Mouse (Mus musculus) spleen, embryonic (tissue): ENCODE measurements at regions not wholly inside any gene's neighbourhood (a gene's known extent, or its start where the extent isn't known, plus 50 kb on each side); places are given as distances from the start of the nearest gene placed in this dataset.

Source experiments
- CTCF ChIA-PET: fragments of 350-600 bp; sonication (Branson Sonifier 250); formaldehyde crosslinking; loops from one replicate; lab custom pipeline; 2022; lab: Charles Lee

DNA sequence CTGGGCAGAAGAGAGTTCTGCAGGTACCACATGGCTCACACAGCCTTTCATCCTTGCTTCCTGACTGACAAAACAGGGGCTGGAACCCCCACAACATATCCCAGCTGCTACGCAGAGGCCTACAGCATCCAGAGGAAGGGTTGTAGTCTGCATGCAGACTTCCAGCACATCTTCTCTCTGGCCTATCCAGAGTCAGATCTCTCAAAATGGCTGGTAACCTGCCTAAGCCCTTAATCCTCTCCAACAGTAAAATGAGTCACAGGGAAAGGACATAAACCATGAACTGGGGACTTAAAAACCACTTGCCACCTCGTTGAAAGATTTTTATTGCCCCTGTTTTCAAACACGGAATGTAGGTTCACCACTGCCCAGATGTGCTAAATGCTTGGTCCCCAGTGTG lies 183.6 kb upstream of the Spred2 start:
- CTCF ChIA-PET = no interaction called here

GRCm38 (mm10) chr11:19747097-19747972 lies 176.8 kb upstream of the Spred2 start:
- CTCF ChIA-PET = no interaction called here

DNA sequence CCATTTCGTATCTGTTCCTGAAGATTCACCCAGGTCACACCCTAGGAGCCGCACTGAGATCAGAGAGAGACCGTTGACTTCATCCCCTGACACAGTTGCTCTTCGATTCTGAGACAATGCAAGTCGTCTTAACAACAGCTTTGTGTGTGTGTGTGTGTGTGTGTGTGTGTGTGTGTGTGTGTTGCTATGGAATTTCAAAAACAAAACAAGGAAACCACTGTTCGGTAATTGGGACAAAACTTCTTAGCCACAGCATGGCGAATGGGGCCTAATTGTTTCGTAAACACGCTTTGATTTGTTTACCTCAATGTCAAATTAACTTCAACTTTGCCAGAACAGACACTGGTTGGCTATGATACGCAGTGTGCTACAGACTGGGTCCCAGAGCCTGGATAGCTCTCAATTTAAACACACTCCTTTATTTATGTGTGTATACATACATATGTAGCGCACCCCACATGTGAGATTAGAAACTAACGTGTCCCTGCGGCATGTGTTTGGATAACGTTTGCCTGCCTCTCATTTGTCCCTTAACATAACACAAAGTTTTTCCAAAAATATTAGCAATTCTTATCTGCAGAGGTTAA lies 176.1 kb upstream of the Spred2 start:
- CTCF ChIA-PET = no interaction called here

- CTCF ChIA-PET = interaction anchor here (0.6 kb wide), 1 partner anchor 40 kb away, joined by 5 read pairs; no protein-coding TSS in a partner anchor
These were observed 165.3 kb upstream of the Spred2 start for GRCm38 (mm10) chr11:19758892-19759291.

DNA sequence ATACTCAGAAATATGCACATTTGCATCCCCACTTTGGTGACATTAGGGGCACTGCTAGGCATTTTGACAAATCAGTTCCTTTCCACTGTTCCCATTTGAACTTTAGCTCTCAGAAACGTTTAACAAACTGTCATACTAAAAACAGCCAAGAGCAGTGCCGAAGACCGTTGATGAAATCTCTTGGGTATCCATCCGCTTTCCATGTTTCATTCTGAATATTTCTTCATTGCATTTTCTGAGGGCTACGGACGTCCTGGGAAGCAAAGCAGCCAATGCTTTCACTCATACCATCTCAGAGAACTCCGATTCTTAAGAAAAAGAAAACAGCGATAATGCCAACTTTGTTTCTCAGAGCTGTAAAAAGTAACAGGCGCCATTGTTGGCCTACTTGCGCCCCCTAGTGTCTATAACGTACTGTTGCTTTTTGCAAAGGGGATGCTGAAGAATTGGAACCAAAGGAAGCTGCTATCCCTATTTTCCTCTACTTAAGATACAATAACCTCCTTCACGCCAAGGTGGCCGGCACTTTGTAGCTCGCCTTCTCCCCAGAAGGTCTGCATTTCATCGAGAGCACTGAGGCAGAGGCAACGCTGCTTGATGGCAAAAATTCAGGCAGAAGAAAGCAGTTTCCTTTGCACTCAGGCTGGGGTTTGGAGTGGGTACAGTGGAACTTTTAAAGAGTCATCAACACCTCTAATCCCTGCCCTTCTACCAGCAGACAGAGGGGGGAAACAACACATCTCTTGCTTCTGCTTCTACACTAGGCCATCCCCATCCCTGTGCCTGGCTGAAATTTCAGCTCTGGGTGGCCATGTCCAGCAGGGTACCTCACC lies 163.1 kb upstream of the Spred2 start:
- CTCF ChIA-PET = no interaction called here

DNA sequence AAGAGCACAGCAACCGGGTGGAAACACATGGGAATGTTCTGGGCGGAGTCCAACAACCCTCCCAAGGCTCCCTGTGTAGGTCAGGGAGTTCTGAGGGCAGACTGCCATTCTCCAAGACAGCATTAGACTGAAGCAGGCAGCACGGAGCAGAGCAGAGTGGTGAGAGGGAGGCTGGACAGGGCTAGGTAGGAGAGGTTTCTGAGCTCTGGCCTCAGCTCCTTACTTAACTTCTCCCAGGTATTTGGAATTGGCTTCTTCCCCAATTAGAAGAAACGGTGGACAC lies 162.5 kb upstream of the Spred2 start:
- CTCF ChIA-PET = no interaction called here

DNA sequence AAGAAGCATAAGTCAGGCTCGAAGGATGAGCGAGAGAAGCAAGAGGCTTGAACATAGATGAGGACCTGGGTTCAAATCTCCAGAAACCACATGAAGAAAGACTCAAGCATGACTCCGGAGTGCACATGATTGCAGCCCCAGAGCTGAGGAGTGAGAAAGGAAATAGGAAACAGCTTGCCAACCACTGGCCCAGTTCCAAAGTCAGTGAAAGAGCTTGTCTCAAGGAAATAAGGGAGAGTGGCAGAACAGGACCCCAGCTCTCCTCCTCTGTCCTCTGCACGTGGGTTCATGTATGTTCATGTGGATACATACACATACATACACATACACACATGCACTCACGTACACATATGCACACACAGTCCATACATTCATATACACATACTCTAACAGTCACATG lies 156.9 kb upstream of the Spred2 start:
- CTCF ChIA-PET = no interaction called here

GRCm38 (mm10) chr11:19767871-19768270 lies 156.3 kb upstream of the Spred2 start:
- CTCF ChIA-PET = no interaction called here

- CTCF ChIA-PET = interaction anchor here (0.9 kb wide), 1 partner anchor 15 kb away, joined by 14 read pairs; no protein-coding TSS in a partner anchor
These were observed 155.2 kb upstream of the Spred2 start for GRCm38 (mm10) chr11:19768962-19769361.

- CTCF ChIA-PET = interaction anchor here (0.6 kb wide), 1 partner anchor 395 kb away, joined by 4 read pairs; no protein-coding TSS in a partner anchor
These were observed 150.2 kb upstream of the Spred2 start for GRCm38 (mm10) chr11:19774010-19774409.

- CTCF ChIA-PET = no interaction called here
These were observed 148.4 kb upstream of the Spred2 start for GRCm38 (mm10) chr11:19775741-19776140.

- CTCF ChIA-PET = no interaction called here
These were observed 147.5 kb upstream of the Spred2 start for GRCm38 (mm10) chr11:19776473-19777200.

DNA sequence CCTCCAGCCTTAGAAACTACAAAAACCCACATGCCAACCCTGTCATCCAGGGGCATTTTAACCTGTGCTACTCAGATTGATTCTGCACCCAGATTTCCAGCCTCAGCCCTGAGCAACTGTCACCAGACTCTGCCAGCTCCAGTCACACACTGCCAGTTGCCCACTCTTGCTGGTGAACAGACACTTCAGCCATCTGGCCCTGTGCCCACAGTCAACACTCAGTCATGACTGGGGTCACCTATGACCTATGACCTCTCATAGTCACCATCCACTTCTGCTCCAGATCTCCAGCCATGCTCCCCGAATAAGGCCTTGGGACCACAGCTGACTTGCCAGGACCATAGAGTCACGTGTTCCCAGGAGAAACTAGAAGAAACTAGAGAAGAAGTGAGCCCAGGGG lies 146.0 kb upstream of the Spred2 start:
- CTCF ChIA-PET = no interaction called here

- CTCF ChIA-PET = no interaction called here
These were observed 139.1 kb upstream of the Spred2 start for GRCm38 (mm10) chr11:19785110-19785509.

- CTCF ChIA-PET = interaction anchor here (0.7 kb wide), 1 partner anchor 894 kb away, joined by 7 read pairs; no protein-coding TSS in a partner anchor
These were observed 127.1 kb upstream of the Spred2 start for GRCm38 (mm10) chr11:19796950-19797670.

DNA sequence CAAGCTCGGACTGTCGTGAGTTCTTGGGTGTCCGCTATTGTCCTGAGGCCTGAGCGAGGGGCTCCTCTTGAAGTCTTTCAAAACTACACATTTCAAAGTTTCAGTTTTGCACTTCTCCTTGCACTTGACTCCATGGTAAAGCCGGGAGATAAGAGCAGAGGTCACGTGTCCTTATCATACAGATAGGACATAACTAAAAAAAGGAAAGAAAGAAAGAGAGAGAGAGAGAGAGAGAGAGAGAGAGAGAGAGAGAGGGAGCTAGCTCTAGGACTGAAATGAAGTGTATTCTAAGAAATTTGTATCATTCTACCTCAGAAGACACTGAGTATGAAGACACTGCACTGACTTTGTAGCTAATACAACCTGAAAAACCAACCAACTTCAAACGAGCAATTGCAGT lies 114.8 kb upstream of the Spred2 start:
- CTCF ChIA-PET = no interaction called here

DNA sequence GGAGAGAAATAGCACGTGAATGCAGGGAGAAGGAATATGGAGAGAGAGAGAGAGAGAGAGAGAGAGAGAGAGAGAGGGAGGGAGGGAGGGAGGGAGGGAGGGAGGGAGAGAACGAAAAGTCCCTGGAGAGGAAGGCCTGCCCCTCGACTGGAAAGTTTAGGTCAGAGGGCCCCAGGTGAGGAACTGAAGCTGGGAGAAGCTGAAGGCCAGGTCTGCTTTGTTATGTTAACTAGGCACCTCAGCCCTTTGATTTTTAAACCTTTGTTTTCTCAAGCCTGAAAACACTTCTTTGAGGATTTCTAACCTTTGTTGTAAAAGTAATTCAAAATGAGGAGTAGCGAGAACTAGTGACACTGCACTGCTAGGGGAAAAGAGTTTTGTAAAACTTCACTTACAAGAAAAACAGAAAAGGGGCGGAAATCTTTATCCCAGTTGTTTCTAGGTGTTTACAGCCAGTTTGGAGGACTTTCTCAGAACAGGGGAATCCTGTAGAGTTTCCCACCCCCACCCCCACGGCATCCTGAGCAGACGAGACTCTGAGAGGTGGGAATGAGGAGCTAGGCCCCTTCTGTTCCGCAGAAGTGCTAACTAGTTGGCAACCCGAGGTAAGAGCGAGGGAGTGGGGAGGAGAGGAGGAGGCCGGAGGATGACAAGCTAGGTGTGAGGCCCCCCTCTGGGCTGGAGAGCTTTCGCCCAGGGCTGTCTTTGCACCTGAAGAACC lies 112.7 kb upstream of the Spred2 start:
- CTCF ChIA-PET = no interaction called here

- CTCF ChIA-PET = no interaction called here
These were observed 112.0 kb upstream of the Spred2 start for GRCm38 (mm10) chr11:19811992-19812690.

GRCm38 (mm10) chr11:19813549-19813948 lies 110.6 kb upstream of the Spred2 start:
- CTCF ChIA-PET = no interaction called here
